Mouse (Mus musculus) limb, embryonic 11.5 days (tissue): Measurements from ENCODE around the gene Tspo. TPM values are rescaled to one million over a fixed set of nuclear protein-coding genes. Genes with fewer than 3 reads are reported as not detected.

ENCODE experiments used
- ATAC-seq: fragments of 200-750 bp; cut with Nextera tagmentation; 2 replicates; pipeline ENCODE4 v1.8.0; 2017; ENCODE audit warnings: low read depth; ENCODE audit not compliant: insufficient number of reproducible peaks, low FRiP score, low TSS enrichment
- DNase-seq: peaks from one replicate; pipeline ENCODE4 v3.0.0-alpha.2; 2015; ENCODE audit warnings: low spot score
- H3K27ac ChIP-seq: fragments of 300-500 bp; sonication (generic); replicated peaks from 2 replicates; pipeline ENCODE4 v1.5.1; 2014; ENCODE audit warnings: low read depth, mild to moderate bottlenecking, low read length
- H3K27me3 ChIP-seq: fragments of 300-500 bp; sonication (generic); 2 replicates; pipeline ENCODE4 v1.6.1; 2014; ENCODE audit warnings: mild to moderate bottlenecking, low read length, mixed read lengths; ENCODE audit not compliant: control insufficient read depth, insufficient read depth
- H3K36me3 ChIP-seq: fragments of 300-500 bp; sonication (generic); 2 replicates; pipeline ENCODE4 v1.6.1; 2014; ENCODE audit warnings: mild to moderate bottlenecking, low read length, moderate library complexity, mixed read lengths; ENCODE audit not compliant: control insufficient read depth, insufficient read depth
- H3K4me1 ChIP-seq: fragments of 300-500 bp; sonication (generic); 2 replicates; pipeline ENCODE4 v1.6.1; 2014; ENCODE audit warnings: low read length, mixed read lengths; ENCODE audit not compliant: control insufficient read depth, insufficient read depth
- H3K4me2 ChIP-seq: fragments of 300-500 bp; sonication (generic); 2 replicates; pipeline ENCODE4 v1.6.1; 2014; ENCODE audit warnings: low read depth, mild to moderate bottlenecking, moderate library complexity; ENCODE audit not compliant: severe bottlenecking
- H3K4me3 ChIP-seq: fragments of 300-500 bp; sonication (generic); 2 replicates; pipeline ENCODE4 v1.5.1; 2014; ENCODE audit warnings: low read depth, low read length
- H3K9ac ChIP-seq: fragments of 300-500 bp; sonication (generic); 2 replicates; pipeline ENCODE4 v1.6.1; 2014; ENCODE audit warnings: mild to moderate bottlenecking, low read length
- H3K9me3 ChIP-seq: fragments of 300-500 bp; sonication (generic); 2 replicates; pipeline ENCODE4 v1.6.1; 2016; ENCODE audit warnings: low read length; ENCODE audit not compliant: control insufficient read depth
- WGBS: fragments of 180-500 bp; shearing (Covaris S2); extraction: QIAGEN DNeasy Blood & Tissue Kit; methylation state at CpG from one replicate; pipeline ENCODE4 v1.1.7; 2014; 5-methylcytosine and 5-hydroxymethylcytosine counted together
- polyA plus RNA-seq: library from polyadenylated mRNA; unstranded; fragments of >200 nt; fragmentation: Nextera tagmentation; extraction: Ambion mirVana; gene quantifications from 2 replicates; pipeline ENCODE4 v1.2.1, GENCODE M21; 2014

Tspo gene
- polyA plus RNA-seq, 1 experiment from 2014 or later = 51.8 TPM

DNA sequence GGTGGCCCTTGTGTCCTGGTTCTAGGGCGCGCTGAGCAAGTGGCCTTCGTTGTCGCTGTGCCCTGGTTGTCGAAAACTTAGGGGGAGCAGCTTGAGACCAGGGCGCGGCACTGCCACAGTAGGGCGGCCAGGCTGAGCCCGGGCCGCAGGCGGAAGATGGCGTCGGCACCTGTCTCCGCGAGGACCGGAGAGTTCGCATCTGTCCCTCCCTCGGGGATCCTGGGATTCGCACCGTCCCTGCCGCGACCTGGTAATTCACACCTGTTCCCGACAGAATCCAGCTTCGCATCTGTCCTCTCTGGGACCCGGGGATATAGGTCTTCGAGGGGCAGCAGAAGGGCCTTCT lies 36.3 kb upstream of the Tspo start:
- Histone ChIP-seq H3K9ac (no peak overlapping the region; the same call in 1 of the 2 replicates), H3K27me3 (peaks cover 34% of the 10 kb centered on the region), H3K4me1 (peaks cover 3% of the 10 kb centered on the region; the same call in 1 of the 2 replicates), H3K4me3 (peak overlapping the region; percentile 50), H3K4me2 (peak overlapping the region; percentile 96), H3K9me3 (no peaks in the 10 kb centered on the region), H3K36me3 (no peaks in the 10 kb centered on the region), H3K27ac (no peak overlapping the region)
- DNase-seq (no peak), ATAC-seq (no peak)
- under 1% methylated on average over 26 of the region's 26 CpGs for WGBS

DNA sequence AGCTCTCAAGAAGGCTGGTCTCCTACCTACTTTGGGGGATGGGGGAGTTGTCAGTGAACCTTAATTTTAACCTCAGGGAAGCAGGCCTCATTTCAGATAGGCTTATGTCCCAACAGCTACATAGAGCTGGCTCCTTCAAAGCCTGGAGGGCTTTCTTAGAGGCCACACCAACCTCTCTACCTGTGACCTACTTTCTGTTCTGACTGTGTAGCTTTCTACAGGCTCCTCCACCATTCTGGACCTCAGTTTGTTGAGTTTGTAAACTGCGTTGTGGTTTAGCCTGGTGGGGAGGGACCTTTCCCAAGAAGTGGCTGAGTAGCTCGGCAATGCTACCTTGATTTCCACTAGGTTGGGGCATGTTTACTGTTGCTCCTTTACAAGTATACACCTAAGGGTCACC lies 35.6 kb upstream of the Tspo start:
- WGBS = 63% methylated on average over 2 of the region's 2 CpGs
- ATAC-seq = no peak
- no peak overlapping the region for H3K4me3 ChIP-seq
- no peaks in the 10 kb centered on the region for H3K36me3 ChIP-seq
- no peak overlapping the region for H3K4me2 ChIP-seq
- no peaks in the 10 kb centered on the region for H3K9me3 ChIP-seq
- peaks cover 3% of the 10 kb centered on the region; the same call in 1 of the 2 replicates for H3K4me1 ChIP-seq
- no peak for DNase-seq
- no peak overlapping the region for H3K27ac ChIP-seq
- peaks cover 34% of the 10 kb centered on the region for H3K27me3 ChIP-seq
- H3K9ac ChIP-seq = no peak overlapping the region

DNA sequence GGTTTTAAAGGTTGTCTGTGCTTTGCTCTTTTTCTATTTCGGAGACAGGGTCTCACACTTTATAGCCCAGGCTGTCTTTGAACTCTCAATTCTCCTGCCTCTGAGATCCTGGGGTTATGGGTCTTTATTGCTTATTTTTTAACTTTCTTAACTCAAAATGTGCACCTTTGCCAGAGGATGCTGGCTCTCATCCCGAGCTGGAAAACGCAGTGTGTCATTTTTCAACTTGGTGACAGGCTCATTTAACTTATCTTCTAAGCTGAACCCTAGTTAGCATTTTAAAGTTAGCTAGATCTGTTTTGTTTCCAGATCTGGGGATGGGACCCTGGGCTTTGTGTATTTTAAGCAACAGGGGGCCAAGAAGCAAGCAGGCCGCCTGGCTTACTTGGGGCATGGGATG lies 34.5 kb upstream of the Tspo start:
- Histone ChIP-seq H3K9me3 (no peaks in the 10 kb centered on the region), H3K27ac (no peak overlapping the region), H3K36me3 (no peaks in the 10 kb centered on the region), H3K9ac (no peak overlapping the region), H3K4me2 (no peak overlapping the region), H3K4me3 (no peak overlapping the region), H3K27me3 (peaks cover 34% of the 10 kb centered on the region), H3K4me1 (peaks cover 3% of the 10 kb centered on the region; the same call in 1 of the 2 replicates)
- DNase-seq (no peak), ATAC-seq (no peak)
- 63% methylated on average over 4 of the region's 4 CpGs for WGBS

DNA sequence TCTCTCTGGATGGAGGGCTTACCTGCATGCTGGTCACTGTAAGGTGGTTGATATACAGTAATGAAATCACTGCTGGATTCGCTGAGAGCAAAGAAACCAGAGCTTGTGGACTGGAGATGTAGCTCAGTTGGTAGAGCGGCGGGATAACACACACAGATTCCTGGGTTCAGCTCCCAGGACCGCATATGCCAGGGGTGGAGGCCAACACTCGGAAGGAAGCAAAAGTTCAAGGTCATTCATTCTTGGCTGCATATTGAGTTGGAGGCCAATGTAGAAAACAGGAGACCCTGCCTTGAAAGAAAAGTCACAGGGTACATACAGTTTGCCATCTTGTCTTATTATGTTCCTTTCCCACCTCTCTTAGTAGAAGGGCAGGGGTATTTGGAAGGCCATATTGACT lies 33.6 kb upstream of the Tspo start:
- Histone ChIP-seq H3K9me3 (no peaks in the 10 kb centered on the region), H3K9ac (no peak overlapping the region), H3K4me2 (no peak overlapping the region), H3K27ac (no peak overlapping the region), H3K36me3 (no peaks in the 10 kb centered on the region), H3K4me3 (no peak overlapping the region), H3K4me1 (peaks cover 3% of the 10 kb centered on the region; the same call in 1 of the 2 replicates), H3K27me3 (peaks cover 31% of the 10 kb centered on the region)
- ATAC-seq (no peak), DNase-seq (no peak)
- whole genome bisulfite sequencing = 88% methylated on average over 5 of the region's 5 CpGs

DNA sequence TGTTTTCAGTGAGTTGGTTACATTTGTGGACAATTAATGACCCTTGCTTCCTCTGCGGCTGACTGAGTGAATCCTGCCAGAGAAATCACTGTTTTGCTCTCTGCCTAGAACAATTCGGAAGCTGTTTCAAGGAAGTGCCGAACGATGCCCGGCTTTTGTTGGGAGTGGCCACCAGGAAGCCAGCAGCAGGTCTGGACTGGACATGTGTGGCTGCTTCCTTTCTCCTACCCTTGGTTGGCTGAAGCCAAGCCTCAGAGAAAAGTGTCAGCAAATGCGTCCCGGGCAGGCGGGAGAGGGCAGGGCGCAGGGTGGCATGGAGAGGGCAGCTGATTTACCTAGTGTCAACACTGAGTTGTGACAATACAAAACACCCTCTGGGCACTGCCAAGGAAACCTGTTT lies 33.2 kb upstream of the Tspo start:
- no peak overlapping the region for H3K4me2 ChIP-seq

DNA sequence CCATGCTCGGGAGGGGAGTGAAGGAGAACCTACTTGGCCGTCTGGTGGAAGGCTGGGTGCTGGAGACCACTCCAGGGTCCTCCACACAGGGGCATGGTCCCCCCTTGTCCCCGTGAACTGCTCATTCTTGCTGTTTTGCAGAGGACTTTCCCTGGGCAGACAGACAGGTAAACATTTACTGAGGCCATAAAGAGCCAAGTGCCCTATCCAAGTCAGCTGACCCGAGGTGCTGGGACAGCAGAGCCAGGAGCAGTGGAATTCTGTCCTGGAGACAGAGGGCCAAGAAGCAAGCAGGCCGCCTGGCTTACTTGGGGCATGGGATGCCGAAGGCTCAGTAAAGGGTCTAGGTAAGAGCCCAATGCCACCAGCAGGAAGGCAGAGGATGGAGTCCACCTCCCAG lies 32.7 kb upstream of the Tspo start:
- Histone ChIP-seq H3K9me3 (no peaks in the 10 kb centered on the region), H3K9ac (no peak overlapping the region), H3K4me1 (peaks cover 3% of the 10 kb centered on the region; the same call in 1 of the 2 replicates), H3K27ac (no peak overlapping the region; the same call in 1 of the 2 replicates), H3K4me3 (no peak overlapping the region), H3K27me3 (peaks cover 27% of the 10 kb centered on the region), H3K36me3 (no peaks in the 10 kb centered on the region), H3K4me2 (no peak overlapping the region)
- ATAC-seq (no peak), DNase-seq (no peak)
- 65% methylated on average over 6 of the region's 6 CpGs for WGBS

More for the DNA sequence above, 33.2 kb upstream of the Tspo start:
- Histone ChIP-seq H3K9ac (no peak overlapping the region), H3K4me1 (peaks cover 3% of the 10 kb centered on the region; the same call in 1 of the 2 replicates), H3K9me3 (no peaks in the 10 kb centered on the region), H3K27ac (no peak overlapping the region; the same call in 1 of the 2 replicates), H3K4me3 (no peak overlapping the region), H3K27me3 (peaks cover 30% of the 10 kb centered on the region), H3K36me3 (no peaks in the 10 kb centered on the region)
- DNase-seq (no peak), ATAC-seq (no peak)
- WGBS = 79% methylated on average over 9 of the region's 9 CpGs

DNA sequence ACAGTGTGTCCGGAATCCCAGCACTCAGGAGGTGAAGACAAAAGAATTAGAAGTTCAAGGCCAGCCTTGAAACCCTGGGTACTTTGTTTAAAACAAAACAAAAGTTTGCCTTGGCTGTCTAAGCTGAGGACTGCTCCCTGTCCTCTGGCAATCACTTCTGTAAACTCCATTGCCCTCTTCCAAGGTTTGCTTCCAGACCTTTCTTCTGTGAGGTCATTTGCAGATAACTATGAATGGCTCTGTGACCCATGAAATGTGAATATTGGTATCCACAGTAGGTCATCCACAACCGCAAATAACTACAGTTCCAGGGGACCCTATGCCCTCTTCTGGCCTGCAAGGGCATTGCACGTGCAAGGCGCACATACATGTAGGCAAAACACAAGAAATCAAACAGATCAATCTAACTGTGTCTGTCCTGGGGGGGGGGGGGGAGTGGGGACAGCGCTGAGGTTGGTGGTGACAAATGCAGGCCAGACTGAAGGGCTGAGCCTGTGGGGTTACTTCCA lies 31.4 kb upstream of the Tspo start:
- DNase-seq (no peak), ATAC-seq (no peak)
- peaks cover 15% of the 10 kb centered on the region for H3K27me3 ChIP-seq
- no peak overlapping the region for H3K27ac ChIP-seq
- no peaks in the 10 kb centered on the region for H3K36me3 ChIP-seq
- 88% methylated on average over 5 of the region's 5 CpGs for WGBS
- H3K4me2 ChIP-seq = no peak overlapping the region
- no peaks in the 10 kb centered on the region; the same call in 1 of the 2 replicates for H3K4me1 ChIP-seq
- H3K9me3 ChIP-seq = no peaks in the 10 kb centered on the region
- no peak overlapping the region for H3K9ac ChIP-seq
- no peak overlapping the region for H3K4me3 ChIP-seq

DNA sequence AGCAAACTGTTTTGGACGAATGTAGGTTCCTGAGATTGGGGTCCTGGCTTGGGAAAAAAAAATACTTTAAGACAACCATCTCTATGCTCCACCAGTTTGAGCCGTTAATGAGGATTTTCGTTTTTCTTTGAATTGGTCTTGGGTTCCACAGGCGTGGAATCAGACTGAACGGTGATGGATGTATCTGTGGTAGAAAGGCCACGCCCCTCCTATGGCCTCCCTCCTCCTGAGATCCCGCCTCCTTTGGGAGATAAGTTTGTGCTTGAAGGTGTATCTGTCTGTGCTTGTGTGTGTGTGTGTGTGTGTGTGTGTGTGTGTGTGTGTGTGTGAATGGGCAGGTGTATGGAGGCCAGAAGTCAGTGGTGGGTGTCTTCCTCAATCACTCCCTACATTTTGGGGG lies 30.8 kb upstream of the Tspo start:
- no peak overlapping the region for H3K9ac ChIP-seq
- 78% methylated on average over 7 of the region's 7 CpGs for WGBS
- ATAC-seq (no peak), DNase-seq (no peak)
- H3K4me3 ChIP-seq = no peak overlapping the region
- no peaks in the 10 kb centered on the region for H3K9me3 ChIP-seq
- H3K27me3 ChIP-seq = peaks cover 9% of the 10 kb centered on the region
- H3K27ac ChIP-seq = no peak overlapping the region
- H3K4me1 ChIP-seq = no peaks in the 10 kb centered on the region
- no peak overlapping the region for H3K4me2 ChIP-seq
- no peaks in the 10 kb centered on the region for H3K36me3 ChIP-seq
